Mouse (Mus musculus) MEL (cell line): ENCODE measurements at regions not wholly inside any gene's neighbourhood (a gene's known extent, or its start where the extent isn't known, plus 50 kb on each side); places are given as distances from the start of the nearest gene placed in this dataset.

Experiments used
- CTCF ChIP-seq, 3 experiments: IDR thresholded peaks in 2 of 3; conservative IDR thresholded peaks in 1 of 3; 2 replicates each; pipeline ENCODE4 v1.5.1; 2011 to 2012; ENCODE audit warnings: low read length in 3 of 3, low read depth in 2 of 3, mild to moderate bottlenecking in 2 of 3, improper control_type of control experiment in 1 of 3, inconsistent platforms in 1 of 3, mixed read lengths in 1 of 3, moderate library complexity in 1 of 3; ENCODE audit not compliant: control insufficient read depth in 1 of 3, insufficient read depth in 1 of 3, poor library complexity in 1 of 3, severe bottlenecking in 1 of 3
- E2F4 ChIP-seq: IDR thresholded peaks from 2 replicates; pipeline ENCODE4 v1.6.1; 2011; ENCODE audit warnings: low read depth, low read length, improper control_type of control experiment, borderline replicate concordance
- EP300 ChIP-seq, 2 experiments: IDR thresholded peaks; 2 replicates each; pipeline ENCODE4 v1.6.1; 2011; ENCODE audit warnings: improper control_type of control experiment in 2 of 2, low read length in 2 of 2, low read depth in 1 of 2, mild to moderate bottlenecking in 1 of 2
- GATA1 ChIP-seq: IDR thresholded peaks from 2 replicates; pipeline ENCODE4 v1.6.1; 2011; ENCODE audit warnings: low read depth, low read length, improper control_type of control experiment
- MAX ChIP-seq: IDR thresholded peaks from 2 replicates; pipeline ENCODE4 v1.6.1; 2011; ENCODE audit warnings: low read length, improper control_type of control experiment
- MYC ChIP-seq: IDR thresholded peaks from 2 replicates; pipeline ENCODE4 v1.6.1; 2011; ENCODE audit warnings: low read depth, mild to moderate bottlenecking, low read length, improper control_type of control experiment, moderate library complexity
- POLR2A ChIP-seq, 2 experiments: IDR thresholded peaks; 2 replicates each; pipeline ENCODE4 v1.6.1; 2011 to 2012; ENCODE audit warnings: low read length in 2 of 2, mild to moderate bottlenecking in 2 of 2, control low read depth in 1 of 2, improper control_type of control experiment in 1 of 2, low read depth in 1 of 2, moderate library complexity in 1 of 2; ENCODE audit not compliant: control insufficient read depth in 1 of 2, insufficient read depth in 1 of 2, poor library complexity in 1 of 2
- POLR2AphosphoS5 ChIP-seq: IDR thresholded peaks from 2 replicates; pipeline ENCODE4 v1.6.1; 2012; ENCODE audit warnings: low read depth, borderline replicate concordance, mild to moderate bottlenecking, inconsistent platforms, low read length, moderate library complexity, mixed read lengths
- RAD21 ChIP-seq: IDR thresholded peaks from 2 replicates; pipeline ENCODE4 v1.6.1; 2011; ENCODE audit warnings: mild to moderate bottlenecking, low read depth, low read length, improper control_type of control experiment
- RCOR1 ChIP-seq: IDR thresholded peaks from 2 replicates; pipeline ENCODE4 v1.6.1; 2012; ENCODE audit warnings: low read depth, mild to moderate bottlenecking, inconsistent platforms, low read length, improper control_type of control experiment
- SMC3 ChIP-seq: IDR thresholded peaks from 2 replicates; pipeline ENCODE4 v1.6.1; 2011; ENCODE audit warnings: low read depth, low read length, improper control_type of control experiment
- TBP ChIP-seq: IDR thresholded peaks from 2 replicates; pipeline ENCODE4 v1.8.0; 2011; ENCODE audit warnings: low read depth, low read length, improper control_type of control experiment
- TCF12 ChIP-seq: IDR thresholded peaks from 2 replicates; pipeline ENCODE4 v1.6.1; 2014; ENCODE audit warnings: low read depth, mild to moderate bottlenecking, inconsistent platforms, low read length, improper control_type of control experiment, moderate library complexity
- ZKSCAN1 ChIP-seq: IDR thresholded peaks from 2 replicates; pipeline ENCODE4 v1.6.1; 2012; ENCODE audit warnings: low read depth, mild to moderate bottlenecking, inconsistent platforms, low read length, improper control_type of control experiment, moderate library complexity

- TF ChIP-seq MAX (no peak), CTCF (IDR thresholded peaks at IDR 0.05 in 2 of 3, conservative IDR thresholded peaks at IDR 0.05 in 1 of 3; ENCODE audit: control insufficient read depth in 1 of 3, insufficient read depth in 1 of 3, low read depth in 2 of 3, low read length in 3 of 3, poor library complexity in 1 of 3, severe bottlenecking in 1 of 3) (no peak), TBP (no peak), GATA1 (no peak), MYC (no peak), E2F4 (no peak), POLR2AphosphoS5 (no peak), POLR2A (IDR thresholded peaks at IDR 0.05; ENCODE audit: control insufficient read depth in 1 of 2, insufficient read depth in 1 of 2, low read depth in 1 of 2, low read length in 2 of 2, poor library complexity in 1 of 2) (no peak), EP300 (IDR thresholded peaks at IDR 0.05; ENCODE audit: low read depth in 1 of 2, low read length in 2 of 2) (no peak), ZKSCAN1 (no peak), TCF12 (no peak), RAD21 (no peak), SMC3 (no peak), RCOR1 (no peak)
Measured at GRCm38 (mm10) chr11:44174548-44174947, 225.3 kb upstream of the Il12b start.
